Mouse (Mus musculus): ENCODE data around the gene Twnk.

Gene Twnk

DNA sequence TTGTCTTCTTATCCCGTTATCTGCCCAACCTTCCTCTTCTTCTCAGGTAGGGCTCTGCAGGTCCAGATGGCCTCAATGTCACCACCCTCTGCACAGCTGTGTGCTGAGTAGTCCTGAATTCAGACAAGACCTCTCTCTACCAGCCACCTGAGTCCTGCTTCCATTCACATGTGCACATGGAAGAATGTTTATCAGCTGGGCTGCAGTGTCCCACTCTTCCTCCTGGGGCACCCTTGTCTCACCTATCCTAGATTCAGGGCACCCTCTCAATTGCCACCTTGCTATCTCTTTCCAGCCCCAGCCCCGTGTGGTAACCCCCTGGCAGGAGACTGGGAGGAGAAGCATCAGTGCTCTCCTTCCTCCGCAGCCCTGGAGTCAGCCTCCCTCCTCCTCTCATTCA lies 3.2 kb upstream of the Twnk start:
- no peak for DNase-seq (ENCODE audit: low spot score in 2 of 2)

DNA sequence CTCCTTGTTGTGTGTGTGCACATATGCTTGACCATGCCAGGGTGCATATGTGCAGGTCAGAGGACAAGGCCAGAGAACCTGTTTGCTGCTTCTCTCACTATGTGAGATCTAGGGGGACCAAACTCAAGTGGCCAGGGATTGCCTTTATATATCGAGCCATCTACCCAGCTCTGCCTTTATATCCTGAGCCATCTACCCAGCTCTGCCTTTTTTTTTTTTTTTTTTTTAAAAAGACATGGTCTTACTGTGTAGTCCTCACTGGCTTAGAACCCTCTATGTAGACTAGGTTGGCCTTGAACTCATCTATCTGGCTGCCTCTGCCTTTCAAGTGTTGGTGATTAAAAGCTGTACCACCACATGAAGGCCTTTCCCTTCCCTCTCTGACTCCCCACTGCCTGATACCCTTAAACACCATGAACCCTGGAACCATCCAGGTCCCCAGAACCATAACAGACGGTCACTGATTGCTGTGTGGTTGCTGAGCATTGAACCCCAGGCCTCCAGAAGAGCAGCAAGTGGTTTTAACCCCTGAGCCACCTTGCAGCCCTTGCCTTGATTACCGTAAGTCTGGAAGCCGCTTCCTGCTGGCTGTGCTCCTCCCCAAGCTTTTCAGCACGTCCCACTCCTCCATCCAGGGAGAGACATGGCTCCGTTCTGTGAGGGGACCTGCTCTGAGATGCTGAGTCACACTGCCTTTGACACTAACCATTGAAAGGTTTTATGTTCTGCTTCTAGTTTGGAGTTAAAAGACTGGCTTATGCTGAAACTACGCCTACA lies 1.5 kb upstream of the Twnk start:
- DNase-seq (ENCODE audit: low spot score in 2 of 2) = no peak

DNA sequence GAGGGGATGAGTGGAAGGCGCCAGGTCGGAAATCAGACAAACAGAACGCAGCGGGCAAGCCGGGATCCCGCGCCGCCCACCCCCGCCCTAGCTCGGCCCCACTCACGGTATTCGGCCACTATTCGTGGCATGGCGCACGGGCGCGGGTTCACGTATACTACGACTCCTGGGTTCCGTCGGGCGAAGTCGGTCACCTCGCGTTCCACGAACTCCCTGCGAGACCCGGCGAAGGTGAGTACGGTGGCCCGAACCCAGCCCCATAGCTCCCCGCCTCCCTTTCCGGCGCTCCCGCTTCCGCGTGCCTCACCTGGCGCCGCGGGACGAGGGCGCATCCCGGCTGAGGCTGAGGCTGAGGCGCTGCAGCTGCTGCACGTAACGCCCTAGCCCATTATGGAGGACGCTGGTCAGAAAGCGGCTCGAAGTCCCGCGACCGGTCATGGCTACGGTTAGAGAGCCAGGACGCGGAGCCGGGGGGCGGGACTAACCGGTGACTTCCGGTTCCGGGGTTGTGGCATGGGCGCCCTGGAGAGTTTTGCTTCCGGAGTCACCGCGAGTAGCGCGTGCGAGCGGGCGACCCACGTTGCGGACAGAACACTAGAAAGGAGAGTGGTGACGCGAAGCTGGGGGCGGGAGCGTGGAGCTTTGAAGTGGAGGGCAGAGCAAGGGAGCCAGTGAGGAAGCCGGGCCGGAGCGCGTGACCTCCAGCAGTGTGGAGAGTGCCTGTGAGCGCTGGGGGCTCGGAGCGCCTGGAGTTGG lies 672 bp downstream of the Twnk start, which contains the start of gene Mrpl43:
Gene Mrpl43 (minus strand): TSS at position 486 of the 756 bp plus-strand sequence.
- peak; percentile 97 to 98 for DNase-seq (ENCODE audit: low spot score in 2 of 2)

DNA sequence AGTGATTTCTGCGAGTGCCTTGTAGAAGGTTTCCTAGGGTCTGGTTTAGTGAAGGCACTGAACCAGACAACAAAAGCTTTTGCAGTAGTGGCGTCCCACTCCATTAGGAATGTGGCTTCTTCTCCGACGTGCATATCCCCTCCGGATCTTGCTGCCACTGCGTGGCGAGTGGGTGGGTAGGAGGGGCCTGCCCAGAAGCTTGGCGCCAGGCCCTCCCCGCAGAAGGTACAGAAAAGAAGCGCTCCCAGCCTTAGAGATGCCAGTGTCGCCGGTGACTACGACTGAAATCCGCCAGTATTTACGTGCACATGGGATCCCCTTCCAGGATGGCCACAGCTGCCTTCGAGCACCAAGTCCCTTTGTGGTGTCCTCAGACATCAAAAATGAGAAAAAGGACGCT lies 1.6 kb downstream of the Twnk start:
- DNase-seq (ENCODE audit: low spot score in 2 of 2) = no peak

DNA sequence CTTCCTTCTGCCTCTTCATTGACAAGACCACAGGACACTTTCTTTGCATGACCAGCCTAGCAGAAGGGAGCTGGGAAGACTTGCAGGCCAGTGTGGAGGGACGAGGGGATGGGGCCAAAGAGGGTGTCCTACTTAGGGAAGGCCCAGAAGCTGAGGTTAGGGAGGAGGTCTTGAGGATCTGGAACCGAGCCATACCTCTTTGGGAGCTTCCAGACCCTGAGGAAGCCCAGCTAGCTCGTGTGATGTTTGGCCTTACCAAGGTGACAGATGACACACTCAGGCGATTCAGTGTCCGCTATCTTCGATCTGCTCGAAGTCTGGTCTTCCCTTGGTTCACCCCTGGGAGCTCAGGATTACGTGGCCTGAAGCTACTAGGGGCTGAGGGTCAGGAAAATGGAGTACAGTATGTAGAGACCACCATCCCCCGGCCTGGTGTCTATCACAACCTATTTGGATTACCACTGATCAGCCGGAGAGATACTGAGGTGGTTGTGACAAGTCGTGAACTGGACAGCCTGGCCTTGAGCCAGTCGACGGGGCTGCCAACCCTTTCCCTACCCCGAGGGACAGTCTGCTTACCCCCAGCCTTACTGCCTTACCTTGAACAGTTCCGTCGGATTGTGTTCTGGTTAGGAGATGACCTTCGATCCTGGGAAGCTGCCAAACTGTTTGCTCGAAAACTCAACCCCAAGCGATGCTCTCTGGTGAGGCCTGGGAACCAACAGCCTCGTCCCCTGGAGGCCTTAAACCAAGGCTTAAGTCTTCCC lies 2.1 kb downstream of the Twnk start:
- DNase-seq (ENCODE audit: low spot score in 2 of 2) = no peak

DNA sequence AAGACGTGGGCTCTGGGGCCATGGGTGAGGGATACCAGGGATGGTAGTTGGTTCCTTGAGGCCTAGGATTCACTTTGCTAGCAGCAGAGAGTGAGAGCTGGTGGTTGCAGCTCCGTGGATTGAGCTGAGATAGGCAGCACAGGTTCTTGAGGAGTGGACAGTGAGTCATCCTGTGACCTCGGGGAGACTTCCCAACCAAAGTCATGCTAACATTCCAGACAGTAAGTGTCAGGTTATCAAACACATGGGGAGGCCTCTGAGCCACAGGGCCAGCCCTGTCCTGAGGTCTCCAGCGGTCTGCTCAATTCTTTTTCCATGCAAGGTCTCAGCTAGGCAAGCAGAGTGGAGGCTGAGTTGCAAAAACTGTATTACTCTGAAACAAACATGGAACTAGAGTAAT lies 5.2 kb downstream of the Twnk start:
- no peak for DNase-seq (ENCODE audit: low spot score in 2 of 2)

DNA sequence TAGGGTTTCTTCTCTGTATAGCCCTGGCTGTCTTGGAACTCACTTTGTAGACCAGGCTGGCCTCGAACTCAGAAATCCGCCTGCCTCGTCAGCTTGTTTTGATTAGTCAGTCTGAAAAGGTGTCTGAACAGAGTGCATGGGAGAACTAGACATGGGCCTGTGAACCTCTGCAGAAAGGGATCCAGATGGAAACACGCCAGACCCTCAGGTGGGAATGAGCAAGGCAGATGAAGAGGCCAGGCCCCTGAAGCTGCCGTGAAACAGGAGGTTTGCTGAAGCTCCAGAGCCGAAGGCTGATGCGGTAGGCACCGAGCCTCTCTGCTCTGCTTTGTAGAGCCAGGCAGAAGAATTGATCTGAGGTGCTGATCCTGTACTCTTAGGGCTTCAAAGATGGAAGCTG lies 6.8 kb downstream of the Twnk start:
- no peak for DNase-seq (ENCODE audit: low spot score in 2 of 2)

DNA sequence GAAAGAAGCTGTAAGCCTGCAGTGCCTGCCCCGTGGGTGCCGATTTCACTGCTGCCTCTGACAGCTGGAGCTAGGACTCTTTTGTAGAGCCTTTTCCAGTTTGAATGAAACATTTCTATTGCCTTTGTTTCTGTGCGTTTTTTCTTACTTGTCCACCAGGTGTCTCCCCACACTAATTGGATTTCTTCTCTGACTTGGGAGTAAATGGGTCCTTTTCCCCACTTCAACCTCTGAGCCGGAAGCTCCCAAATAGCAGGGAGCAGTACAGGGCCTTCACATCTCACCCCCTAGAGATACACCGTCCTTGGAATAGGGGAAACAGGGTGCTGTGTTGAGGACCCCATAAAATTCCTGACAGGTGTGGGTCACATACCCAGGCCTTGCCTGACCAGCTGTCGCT lies 7.2 kb downstream of the Twnk start:
- DNase-seq (ENCODE audit: low spot score in 2 of 2) = no peak

DNA sequence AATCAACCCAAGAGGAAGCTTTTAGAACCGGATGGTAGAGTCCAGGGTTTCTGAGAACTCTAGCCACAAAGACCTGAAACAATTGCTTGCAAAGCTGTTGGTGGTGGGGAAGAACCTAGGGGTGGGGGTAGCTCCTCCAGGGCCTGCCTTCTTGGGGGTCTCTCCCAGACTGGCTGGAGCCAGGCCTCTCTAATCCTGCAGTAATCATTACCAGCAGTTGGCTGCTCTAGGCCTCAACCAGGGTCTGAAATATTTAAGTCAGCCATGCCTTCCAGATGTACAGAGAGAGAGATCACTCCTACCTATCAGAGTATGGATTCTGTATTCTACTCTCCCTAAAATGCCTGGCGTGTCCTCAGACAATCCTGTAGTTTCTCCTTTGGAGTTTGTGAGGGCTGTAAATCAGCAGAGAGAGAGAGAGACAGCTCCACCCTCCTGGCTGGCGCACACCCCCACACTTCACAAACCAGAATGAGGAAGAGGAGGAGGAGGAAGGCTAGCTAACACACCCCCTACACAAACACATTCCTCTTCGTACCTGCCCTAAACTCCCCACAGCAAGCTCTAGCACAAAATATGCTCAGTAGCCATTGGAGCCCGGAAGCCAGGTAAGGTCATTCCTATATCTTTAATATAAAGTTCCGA lies 8.2 kb downstream of the Twnk start:
- DNase-seq (ENCODE audit: low spot score in 2 of 2) = no peak

DNA sequence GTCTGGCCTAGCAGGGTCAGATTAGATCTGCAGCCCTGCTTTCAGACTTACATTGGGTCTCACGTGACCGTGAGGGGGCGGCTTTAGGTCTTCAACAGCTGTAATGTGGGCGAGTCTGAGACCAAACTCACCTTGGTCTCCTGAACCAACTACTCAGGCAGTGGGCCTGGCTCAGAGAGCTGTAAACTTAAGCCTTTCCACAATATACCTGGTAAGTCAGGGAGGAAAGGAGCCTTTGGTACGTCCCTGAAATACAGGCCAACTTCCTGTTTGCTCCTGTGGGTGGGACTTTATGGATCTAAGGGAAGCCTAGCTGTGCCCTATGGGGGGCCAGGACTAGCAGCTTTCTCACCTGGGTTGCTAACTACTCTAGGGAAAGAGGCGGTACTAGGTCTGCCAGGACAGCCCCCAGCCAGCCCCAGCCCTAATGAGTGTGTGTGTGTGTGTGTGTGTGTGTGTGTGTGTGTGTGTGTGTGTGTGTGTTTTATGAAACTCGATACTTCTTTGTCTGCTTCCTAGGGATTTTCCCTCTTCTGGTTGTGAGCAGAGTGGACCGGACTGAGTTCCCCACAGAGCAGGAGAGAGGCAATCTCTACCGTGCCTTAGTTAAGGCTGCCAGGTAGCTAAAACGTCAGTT lies 9.0 kb downstream of the Twnk start, which contains the start of gene Lzts2:
Gene Lzts2 (plus strand): TSS at position 80 of the 637 bp plus-strand sequence.
- DNase-seq (ENCODE audit: low spot score in 2 of 2) = no peak

DNA sequence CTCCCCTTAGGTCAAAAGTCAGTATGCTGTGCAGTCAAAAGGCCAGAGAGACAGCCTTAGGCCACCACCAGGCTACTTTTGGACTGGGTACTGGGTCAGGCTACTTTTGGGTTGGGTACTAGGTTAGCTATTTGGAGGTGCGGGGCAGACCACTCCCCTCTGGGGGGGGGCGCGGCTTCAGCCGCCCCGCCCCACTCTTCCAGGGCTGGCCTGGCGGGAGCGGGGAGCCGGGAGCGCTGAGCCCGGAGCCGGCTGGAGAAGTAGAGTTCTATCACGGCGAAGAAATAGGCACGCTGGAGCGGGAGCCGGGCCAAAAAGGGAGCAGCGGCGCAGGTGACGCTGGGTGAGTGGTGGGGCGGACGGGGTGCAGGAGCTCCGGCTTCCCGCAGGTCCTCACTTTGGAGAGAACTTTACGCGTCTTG lies 9.5 kb downstream of the Twnk start:
- no peak for DNase-seq (ENCODE audit: low spot score in 2 of 2)

DNA sequence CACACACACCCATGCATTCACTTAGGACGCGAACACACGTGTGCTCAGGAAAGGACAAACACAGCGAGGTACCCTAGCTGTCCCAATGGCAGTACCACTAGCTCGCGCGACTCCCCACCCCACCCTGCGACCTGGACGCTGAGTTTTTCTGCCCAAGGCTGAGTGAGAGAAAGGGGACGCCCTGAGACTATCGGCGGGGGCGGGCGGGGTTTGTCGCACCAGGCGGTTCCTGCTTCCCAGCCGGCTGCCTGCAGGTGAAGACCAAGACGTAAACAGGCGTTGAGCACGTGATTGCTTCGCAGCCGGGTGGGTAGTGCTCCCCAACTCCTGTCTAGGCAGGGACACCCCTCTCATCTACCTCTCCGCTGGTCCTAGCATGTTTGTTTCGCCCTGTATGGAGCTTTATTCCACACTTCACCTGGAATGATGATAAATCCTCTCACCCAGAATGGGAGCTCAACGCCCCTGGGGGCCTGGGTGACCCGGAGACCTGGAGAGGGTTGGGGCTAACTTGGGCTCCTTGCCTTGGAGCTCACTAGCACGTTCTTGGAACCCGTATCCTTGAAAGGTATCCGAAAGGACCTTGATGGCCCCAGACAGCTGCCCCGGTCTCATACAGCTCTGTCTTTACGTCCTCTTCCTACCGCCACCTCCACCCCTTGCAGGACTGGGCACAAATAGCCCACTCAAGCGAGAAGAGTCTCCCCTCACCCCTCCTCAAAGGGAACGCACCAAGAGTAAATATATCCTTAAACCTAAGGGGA lies 10.2 kb downstream of the Twnk start:
- no peak for DNase-seq (ENCODE audit: low spot score in 2 of 2)

DNA sequence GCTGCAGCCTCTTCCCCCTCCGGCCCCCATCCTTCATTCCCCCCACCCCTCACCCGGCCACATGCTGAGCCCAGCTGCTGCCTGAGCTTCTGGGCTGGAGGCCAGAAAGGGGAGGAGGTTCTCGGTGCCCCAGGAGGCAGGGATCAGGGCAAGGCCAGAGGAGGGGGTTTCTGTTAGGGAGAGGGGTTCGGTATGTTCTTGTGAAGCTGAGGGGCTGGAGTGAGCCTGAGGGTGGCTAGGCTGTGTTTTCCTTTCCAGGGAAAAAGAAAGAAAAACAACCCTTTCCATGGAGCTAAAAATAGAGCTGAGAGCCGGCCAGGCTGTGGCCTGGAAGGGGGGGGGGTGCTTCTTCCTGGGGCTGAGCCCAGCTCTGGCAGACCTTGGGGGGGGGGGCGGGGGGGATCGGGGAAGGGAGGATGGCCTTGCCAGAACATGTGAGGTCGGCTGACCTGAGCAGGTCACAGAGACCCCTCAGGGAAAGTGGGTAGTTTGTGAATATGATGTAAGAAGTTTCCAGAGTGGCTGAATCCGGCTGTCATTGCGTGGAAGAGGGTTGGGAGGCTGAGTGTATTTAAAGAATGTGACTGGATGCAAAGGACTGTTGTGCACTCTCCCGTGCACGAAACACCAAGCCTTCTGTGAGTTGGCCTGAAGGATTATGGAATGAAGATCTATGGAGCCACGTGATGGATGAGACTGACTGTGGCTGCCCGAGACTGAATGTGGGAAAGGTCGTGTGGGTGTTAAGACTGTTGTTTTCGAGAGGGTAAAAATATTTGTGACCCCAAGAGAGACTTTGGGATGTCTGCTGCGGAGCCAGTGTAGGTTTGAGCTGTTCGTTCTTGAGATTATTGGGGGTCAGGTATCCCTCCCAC lies 11.1 kb downstream of the Twnk start:
- peak in 1 of 2 experiments; percentile 86 for DNase-seq (ENCODE audit: low spot score in 2 of 2)

DNA sequence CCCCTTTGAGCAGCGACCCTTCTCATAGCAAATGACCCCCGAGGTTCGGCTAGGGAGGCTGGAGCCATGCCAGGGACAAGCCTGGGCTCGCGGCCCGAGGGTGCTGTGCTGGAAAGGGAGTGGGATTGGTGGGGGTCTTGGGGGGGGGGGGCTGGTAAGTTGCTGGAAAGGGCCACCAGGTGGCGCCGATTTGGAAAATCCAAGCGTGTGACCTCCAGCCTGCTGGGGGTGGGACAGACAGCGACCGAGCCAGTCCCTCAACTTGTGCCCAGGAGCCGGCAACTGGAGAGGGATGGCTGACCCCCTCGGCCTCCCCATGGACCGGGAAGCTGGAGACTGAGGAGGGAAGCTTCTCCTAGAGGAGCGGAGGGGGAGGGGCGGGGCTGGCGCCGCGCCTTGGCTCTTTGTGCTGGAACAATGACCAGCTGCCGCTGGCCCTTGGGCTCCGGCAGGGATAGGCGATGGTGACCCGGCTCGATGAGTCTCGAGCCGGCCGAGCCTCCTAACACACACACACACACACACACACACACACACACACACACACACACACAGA lies 11.8 kb downstream of the Twnk start:
- peak; percentile 63 to 87 for DNase-seq (ENCODE audit: low spot score in 2 of 2)

DNA sequence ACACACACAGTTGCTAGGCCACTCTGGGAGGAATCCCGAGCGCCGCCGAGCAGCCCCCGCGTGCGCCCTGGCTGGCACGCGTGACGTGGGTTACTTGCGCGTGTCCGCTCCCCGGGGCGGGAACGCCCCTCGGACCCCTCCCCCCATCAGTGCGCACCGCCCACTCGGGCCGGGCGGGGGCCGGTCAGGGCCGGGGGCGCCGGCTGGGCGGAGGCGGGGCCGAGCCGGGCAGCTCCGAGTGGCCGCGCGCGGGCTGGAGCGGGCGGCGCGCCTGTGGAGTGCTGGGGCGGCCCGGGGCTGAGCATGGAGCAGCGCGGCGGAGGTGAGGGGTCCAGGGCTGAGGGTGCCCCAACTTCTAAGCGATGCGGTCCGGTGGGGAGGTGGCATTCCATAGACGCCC lies 12.4 kb downstream of the Twnk start:
- peak; percentile 76 to 89 for DNase-seq (ENCODE audit: low spot score in 2 of 2)

DNA sequence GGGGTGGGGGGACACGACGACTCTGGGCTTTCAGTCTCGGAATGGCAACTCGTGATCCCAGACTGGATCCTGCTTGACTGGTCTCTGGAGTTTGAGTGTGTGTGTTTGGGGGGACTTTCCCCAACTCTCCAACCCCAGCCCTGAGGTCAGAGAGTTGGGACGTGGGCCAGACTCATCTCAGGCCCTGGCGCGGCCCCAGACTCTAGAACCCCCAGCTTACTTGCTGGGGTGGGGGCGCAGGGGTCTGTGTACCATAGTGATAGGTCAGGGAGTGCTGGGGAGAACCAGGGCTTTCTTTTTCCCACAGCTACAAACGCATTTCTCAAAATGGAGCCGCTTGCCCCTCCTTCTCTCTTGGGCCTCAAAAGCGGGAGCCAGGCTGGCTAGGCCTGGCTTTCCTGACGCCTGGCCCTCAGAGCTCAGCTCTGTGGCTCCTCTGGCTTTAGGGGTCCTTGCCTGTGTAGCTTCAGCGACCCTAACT lies 12.9 kb downstream of the Twnk start:
- DNase-seq (ENCODE audit: low spot score in 2 of 2) = no peak

DNA sequence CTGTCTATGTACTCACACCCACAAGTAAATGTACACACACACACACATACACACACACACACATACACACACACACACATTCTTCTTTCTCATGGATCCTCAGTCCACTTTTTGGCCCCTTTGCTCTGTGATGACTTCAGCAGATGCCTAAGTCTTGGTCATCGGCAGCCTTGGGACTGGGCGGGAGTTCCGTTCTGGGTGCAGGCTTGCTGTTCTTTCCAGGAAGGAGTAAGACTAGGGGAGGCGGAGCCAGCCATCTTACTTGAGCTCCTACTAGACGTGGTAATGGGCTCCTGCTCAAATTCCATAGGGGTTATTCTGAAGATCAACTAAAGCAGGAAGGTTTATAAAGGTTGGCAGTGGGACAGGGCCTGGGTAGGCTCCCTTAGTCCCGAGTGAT lies 14.9 kb downstream of the Twnk start:
- no peak for DNase-seq (ENCODE audit: low spot score in 2 of 2)

DNA sequence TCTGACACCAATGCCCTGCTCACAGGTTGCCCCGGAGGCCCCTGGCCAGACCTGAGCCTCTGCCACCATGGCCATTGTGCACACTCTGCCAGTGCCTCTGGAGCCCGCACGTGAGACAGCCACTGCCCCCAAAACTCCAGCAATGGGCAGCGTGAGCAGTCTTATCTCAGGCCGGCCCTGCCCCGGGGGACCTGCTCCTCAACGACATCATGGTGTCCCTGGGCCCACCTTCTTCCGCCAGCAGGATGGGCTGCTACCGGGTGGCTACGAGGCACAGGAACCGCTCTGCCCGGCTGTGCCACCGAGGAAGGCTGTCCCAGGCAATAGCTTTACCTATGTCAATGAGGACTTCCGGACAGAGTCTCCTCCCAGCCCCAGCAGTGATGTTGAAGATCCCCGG lies 15.9 kb downstream of the Twnk start:
- DNase-seq (ENCODE audit: low spot score in 2 of 2) = no peak

DNA sequence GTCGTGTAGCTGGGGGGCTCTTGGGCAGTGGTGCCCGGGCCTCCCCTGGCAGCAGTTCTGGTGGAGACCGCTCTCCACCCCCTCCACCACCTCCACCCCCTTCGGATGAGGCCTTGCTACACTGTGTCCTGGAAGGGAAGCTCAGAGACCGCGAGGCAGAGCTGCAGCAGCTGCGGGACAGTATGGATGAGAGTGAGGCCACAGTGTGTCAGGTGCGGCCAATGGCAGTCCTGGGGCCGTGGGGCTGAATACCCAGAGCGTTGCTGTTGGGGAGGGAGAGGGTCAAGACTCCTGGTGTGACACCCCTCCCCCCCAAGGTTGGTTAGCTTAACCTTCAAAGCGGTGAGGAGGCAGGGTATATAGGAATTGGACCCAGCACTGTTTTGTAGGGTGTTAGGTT lies 18.5 kb downstream of the Twnk start:
- no peak for DNase-seq (ENCODE audit: low spot score in 2 of 2)

All from cerebellum, postnatal 4 days (tissue).